In the genomic region with DNA sequence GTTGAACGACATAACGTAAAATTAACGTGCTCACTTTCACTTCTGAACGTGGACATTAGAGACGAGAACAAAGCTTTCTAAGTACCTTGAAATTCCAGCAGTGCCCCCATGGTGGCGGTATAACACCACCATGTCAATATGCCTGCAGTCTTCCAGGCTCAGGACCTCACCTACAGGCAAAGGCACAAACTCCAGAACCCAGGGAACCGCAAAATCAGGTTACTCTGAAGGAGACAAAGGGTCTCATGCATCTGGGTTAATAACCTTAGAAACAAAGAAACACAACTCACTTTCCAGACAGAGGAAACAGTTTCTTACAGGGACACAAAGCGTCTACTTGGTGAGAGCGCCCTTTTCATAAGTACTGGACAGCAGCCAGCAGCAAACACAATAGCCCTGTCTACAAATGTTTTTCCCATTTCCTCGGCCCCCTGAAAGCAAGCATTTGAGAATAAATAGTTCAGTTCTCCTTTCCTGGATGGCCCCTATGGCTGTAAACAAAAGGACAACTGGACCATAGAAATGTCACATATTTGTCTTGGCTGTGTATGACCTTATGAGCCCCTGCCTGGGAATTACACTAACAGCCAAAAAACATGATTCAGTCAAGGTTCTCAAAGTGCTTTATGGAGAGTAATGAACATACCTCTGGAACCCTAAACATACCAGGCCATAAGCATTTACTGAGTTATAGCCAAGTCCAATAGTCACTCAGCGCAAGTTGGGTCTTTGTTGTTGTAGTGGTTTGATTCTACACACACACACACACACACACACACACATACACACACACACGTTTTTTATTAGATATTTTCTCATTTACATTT, we compare ENCODE assay signal across 8 mouse cellular contexts. TPM values are rescaled to one million over a fixed set of nuclear protein-coding genes. Genes with fewer than 3 reads are reported as not detected.
A peak's percentile ranks its signal among the peaks of the same experiment; 100 is the strongest.
DNase-seq lines count a peak whose midpoint lies in the region; ATAC-seq lines count a peak whose summit lies in the region.

No protein-coding gene starts in this region.

- DNase-seq in CD4-positive helper T cell, adult 2 months (ENCODE audit: low read depth, low spot score): peak; percentile 84
- DNase-seq in brain, embryonic 18.5 days (ENCODE audit: low read depth, low spot score): peak; percentile 63
- peak; percentile 92 for DNase-seq in kidney, postnatal 10 days
- DNase-seq in natural killer cell, adult 2 months (ENCODE audit: low spot score in 2 of 2): peak; percentile 61 to 79

- no peaks in the 10 kb centered on the region for H3K9me3 ChIP-seq in heart, embryonic 13.5 days
- H3K9me3 ChIP-seq in liver, embryonic 12.5 days (replicated peaks): no peaks in the 10 kb centered on the region
- no peaks in the 10 kb centered on the region for H3K9me3 ChIP-seq in stomach, embryonic 15.5 days

- ATAC-seq in erythroid progenitor cell, adult 5-6 weeks (replicated peaks; ENCODE audit: low FRiP score, poor library complexity, severe bottlenecking): peak; percentile 88
- peak; percentile 42; the same call in 1 of the 2 replicates for ATAC-seq in heart, embryonic 13.5 days (ENCODE audit: extremely low read depth, insufficient number of reproducible peaks, low FRiP score, low TSS enrichment)
- peak; percentile 60; the same call in 1 of the 2 replicates for ATAC-seq in liver, embryonic 12.5 days
- peak; percentile 56; the same call in 1 of the 2 replicates for ATAC-seq in stomach, embryonic 15.5 days (ENCODE audit: insufficient read depth, low FRiP score, low read depth)

- H3K9ac ChIP-seq in heart, embryonic 13.5 days: peak overlapping the region; percentile 81
- no peak overlapping the region for H3K9ac ChIP-seq in liver, embryonic 12.5 days
- no peak overlapping the region for H3K9ac ChIP-seq in stomach, embryonic 15.5 days

- peak overlapping the region; percentile 70 for H3K4me2 ChIP-seq in heart, embryonic 13.5 days
- peak overlapping the region; percentile 64 for H3K4me2 ChIP-seq in liver, embryonic 12.5 days
- H3K4me2 ChIP-seq in stomach, embryonic 15.5 days: peak overlapping the region; percentile 52

- H3K4me1 ChIP-seq in heart, embryonic 13.5 days: peaks cover 11% of the 10 kb centered on the region; the same call in 1 of the 2 replicates
- H3K4me1 ChIP-seq in liver, embryonic 12.5 days: no peaks in the 10 kb centered on the region
- 0 out of 2 replicates have a peak, but pooled peaks cover 4% of the 10 kb centered on the region for H3K4me1 ChIP-seq in stomach, embryonic 15.5 days

- no peaks in the 10 kb centered on the region for H3K36me3 ChIP-seq in heart, embryonic 13.5 days
- H3K36me3 ChIP-seq in liver, embryonic 12.5 days: no peaks in the 10 kb centered on the region
- no peaks in the 10 kb centered on the region for H3K36me3 ChIP-seq in stomach, embryonic 15.5 days

- H3K27me3 ChIP-seq in heart, embryonic 13.5 days (replicated peaks): no peaks in the 10 kb centered on the region
- 0 out of 2 replicates have a peak, but pooled peaks cover 5% of the 10 kb centered on the region for H3K27me3 ChIP-seq in liver, embryonic 12.5 days (replicated peaks)
- no peaks in the 10 kb centered on the region for H3K27me3 ChIP-seq in stomach, embryonic 15.5 days (replicated peaks)

- peak overlapping the region; percentile 25; the same call in 1 of the 2 replicates for H3K27ac ChIP-seq in heart, embryonic 13.5 days (replicated peaks)
- no peak overlapping the region for H3K27ac ChIP-seq in liver, embryonic 12.5 days
- no peak overlapping the region; the same call in 1 of the 2 replicates for H3K27ac ChIP-seq in stomach, embryonic 15.5 days

- H3K4me3 ChIP-seq in heart, embryonic 13.5 days: peak overlapping the region; percentile 45
- peak overlapping the region; percentile 37; the same call in 1 of the 2 replicates for H3K4me3 ChIP-seq in liver, embryonic 12.5 days
- peak overlapping the region; percentile 26 for H3K4me3 ChIP-seq in stomach, embryonic 15.5 days (replicated peaks)

- 22% methylated on average over 12 of the region's 12 CpGs for WGBS in heart, embryonic 13.5 days
- WGBS in liver, embryonic 12.5 days (ENCODE audit: insufficient replicate concordance): 26% methylated on average over 12 of the region's 12 CpGs
- 22% methylated on average over 12 of the region's 12 CpGs for WGBS in stomach, embryonic 15.5 days

RNA-seq across cellular contexts. Expression of a gene that starts 52.7 kb away (rescaled TPM):
- 250 and 264 TPM in 2 replicates for total RNA-seq in erythroid progenitor cell, adult 5-6 weeks (2015; ENCODE audit: low replicate concordance)
- total RNA-seq in erythroid progenitor cell, adult 5-6 weeks (2017; ENCODE audit: low replicate concordance): 227 and 234 TPM in 2 replicates
- 7.6 and 8.3 TPM in 2 replicates for polyA plus RNA-seq in heart, embryonic 13.5 days (2015; fragmentation: Nextera tagmentation; extraction: Ambion mirVana)
- 44.5 and 45.0 TPM in 2 replicates for polyA plus RNA-seq in liver, embryonic 12.5 days (2016; fragmentation: Nextera tagmentation; extraction: Ambion mirVana)
- polyA plus RNA-seq in stomach, embryonic 15.5 days (2015; fragmentation: Nextera tagmentation; extraction: Ambion mirVana): 15.8 and 17.3 TPM in 2 replicates
